Mouse (Mus musculus) kidney, adult 18-20 months (tissue): ENCODE results near the gene Elane.
"Not testable (repeated sequence)": the region's sequence is repeated elsewhere in the genome, so short reads cannot be mapped to it uniquely, and the experiment has no call there.

Experiments
- DNase-seq: peaks from one replicate; pipeline ENCODE4 v3.0.0; 2021

Gene Elane

GRCm38 (mm10) chr10:79883297-79884084 is 2.6 kb upstream of the Elane start:
- DNase-seq, result peak; percentile 89

GRCm38 (mm10) chr10:79884446-79884845 is 1.6 kb upstream of the Elane start:
- peak; percentile 85 for DNase-seq

DNA sequence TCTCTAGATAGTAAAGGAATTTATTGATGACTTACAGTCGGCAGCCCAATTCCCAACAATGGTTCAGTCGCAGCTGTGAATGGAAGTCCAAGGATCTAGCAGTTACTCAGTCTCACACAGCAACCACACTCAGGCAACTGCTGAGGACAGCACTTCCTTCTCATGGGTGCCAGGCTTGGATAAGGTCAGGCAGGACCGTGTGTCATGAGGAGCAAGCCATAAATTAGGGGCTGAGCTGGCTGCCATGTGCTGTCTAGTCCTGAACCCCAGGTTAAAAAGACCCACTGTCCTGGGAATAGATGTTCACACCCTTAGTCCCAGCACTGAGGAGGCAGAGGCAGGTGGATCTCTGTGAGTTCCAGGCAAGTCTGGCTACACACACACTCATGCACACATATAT is 1.1 kb upstream of the Elane start:
- DNase-seq, result not testable (repeated sequence)

DNA sequence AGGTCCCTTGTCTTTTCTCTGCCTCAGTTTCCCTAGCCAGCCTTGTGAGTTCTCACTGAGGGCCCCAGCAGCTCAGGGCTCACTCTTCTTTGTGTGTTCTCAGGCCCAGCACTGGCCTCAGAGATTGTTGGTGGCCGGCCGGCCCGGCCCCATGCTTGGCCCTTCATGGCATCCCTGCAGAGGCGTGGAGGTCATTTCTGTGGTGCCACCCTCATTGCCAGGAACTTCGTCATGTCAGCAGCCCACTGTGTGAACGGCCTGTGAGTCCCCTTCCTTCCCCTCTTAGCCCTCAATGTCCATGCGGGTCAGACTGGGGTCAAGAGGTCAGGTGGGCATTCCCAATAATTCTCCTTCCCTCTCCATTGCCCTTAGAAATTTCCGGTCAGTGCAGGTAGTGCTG is 564 bp downstream of the Elane start:
- no peak for DNase-seq

DNA sequence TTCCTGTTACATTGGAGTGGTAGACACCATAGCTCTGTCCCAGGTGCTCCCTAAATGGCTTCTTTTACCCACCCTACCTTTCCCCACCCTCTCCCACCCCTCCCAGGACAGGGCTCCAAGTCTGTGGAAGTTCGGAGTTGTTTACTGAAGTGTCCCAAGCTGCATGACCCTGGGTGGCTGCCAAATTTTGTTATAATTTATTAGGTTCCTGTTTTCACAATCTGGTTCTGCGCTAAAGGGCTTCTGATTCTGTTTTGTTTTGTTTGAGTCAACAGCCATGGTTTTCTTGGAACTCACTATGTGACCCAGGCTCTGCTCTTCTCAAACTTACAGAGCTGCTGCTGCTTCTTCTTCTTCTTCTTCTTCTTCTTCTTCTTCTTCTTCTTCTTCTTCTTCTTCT is 3.3 kb downstream of the Elane start:
- DNase-seq, result no peak

- no peak for DNase-seq
Observed at GRCm38 (mm10) chr10:79890670-79891069, 4.6 kb downstream of the Elane start, which contains the start of gene Cfd. Gene Cfd, plus strand, starts transcription at chr10:79890853.

GRCm38 (mm10) chr10:79892451-79893118 is 6.5 kb downstream of the Elane start:
- DNase-seq, result peak; percentile 86

DNA sequence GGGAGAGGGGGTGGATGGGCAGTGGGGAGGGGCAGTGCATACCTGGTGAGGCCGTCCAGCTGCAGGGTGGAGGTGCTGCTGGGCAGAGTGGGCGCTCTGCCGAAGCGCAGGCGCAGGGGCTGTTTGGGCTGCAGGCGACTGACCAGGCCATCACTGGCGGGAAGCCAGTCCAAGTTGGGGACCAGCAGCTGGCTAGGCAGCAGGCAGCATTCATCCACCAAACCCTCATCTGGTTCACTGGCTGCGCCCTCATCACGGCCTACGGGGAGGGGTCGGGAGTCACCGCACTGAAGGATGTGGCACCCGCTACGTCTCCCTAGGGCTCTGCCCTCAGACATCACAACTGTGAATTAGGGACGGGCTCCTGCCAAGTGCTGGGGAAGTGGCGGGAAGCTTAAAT is 10.3 kb downstream of the Elane start:
- DNase-seq, result no peak

- DNase-seq, result no peak
Observed at GRCm38 (mm10) chr10:79896814-79897213, 10.8 kb downstream of the Elane start.

DNA sequence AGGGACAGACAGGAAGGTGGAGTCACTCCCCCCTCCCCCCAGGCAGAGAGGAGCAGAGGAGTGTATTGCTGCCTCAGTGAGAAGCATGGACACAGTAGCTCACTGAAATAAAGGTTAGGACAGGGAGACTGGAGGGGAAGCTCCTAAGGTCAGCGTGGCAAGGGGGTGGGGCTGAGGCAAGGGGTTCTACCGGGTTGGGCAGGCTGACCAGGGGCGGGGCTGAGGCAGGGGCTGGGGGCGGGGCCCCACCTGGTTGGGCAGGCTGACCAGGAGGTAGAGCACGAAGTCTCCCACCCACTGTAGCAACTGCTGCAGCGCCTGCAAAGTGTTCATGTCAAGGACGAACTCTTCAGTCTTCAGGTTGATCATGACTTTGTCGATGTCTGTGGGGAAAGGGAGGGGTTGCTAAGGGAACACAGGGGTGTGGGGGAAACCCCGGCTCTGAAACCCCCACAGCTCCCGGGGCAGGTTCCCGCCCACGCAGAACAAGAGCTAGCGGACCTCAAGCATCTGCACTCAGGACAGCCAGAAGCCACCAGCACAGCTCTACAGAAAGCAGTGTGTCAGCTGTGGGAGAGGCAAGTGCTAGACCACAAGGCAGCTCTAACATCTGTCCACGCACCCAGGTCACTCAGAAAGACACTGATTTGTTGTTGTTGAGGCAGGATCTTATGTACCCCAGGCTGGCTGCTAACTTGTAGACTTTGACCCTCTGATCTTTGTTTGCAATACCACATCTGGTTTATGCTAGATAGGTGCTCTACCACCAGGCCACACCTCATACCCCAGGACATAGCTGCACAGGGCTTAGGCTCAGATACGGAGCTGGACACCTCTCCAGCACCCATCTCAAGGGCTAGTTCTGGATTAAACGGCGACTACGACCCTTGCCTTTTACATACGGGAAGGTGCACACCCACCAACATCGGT is 11.5 kb downstream of the Elane start:
- DNase-seq, result peak; percentile 25

- no peak for DNase-seq
Observed at GRCm38 (mm10) chr10:79900951-79901410, 14.9 kb downstream of the Elane start.

DNA sequence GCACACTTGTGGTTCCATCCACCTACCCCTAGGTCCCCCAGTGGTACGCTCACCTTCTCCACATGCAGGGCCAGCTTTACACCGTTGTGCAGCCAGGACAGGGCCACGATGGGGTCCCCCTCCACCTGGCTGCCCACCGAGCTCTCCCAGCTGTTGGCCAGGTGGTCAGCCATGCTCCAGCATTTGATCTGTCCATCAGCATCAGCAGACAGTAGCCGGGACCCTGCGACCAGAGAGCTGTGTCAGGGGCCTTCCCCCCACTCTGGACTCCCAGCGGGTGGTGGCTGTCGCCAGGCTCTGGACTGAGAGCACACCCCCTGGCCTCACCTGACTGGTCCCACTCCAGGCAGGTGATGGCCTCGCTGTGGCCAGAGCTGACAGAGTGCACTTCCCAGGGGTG is 20.7 kb downstream of the Elane start:
- no peak for DNase-seq

GRCm38 (mm10) chr10:79907415-79907814 is 21.4 kb downstream of the Elane start:
- DNase-seq, result no peak

DNA sequence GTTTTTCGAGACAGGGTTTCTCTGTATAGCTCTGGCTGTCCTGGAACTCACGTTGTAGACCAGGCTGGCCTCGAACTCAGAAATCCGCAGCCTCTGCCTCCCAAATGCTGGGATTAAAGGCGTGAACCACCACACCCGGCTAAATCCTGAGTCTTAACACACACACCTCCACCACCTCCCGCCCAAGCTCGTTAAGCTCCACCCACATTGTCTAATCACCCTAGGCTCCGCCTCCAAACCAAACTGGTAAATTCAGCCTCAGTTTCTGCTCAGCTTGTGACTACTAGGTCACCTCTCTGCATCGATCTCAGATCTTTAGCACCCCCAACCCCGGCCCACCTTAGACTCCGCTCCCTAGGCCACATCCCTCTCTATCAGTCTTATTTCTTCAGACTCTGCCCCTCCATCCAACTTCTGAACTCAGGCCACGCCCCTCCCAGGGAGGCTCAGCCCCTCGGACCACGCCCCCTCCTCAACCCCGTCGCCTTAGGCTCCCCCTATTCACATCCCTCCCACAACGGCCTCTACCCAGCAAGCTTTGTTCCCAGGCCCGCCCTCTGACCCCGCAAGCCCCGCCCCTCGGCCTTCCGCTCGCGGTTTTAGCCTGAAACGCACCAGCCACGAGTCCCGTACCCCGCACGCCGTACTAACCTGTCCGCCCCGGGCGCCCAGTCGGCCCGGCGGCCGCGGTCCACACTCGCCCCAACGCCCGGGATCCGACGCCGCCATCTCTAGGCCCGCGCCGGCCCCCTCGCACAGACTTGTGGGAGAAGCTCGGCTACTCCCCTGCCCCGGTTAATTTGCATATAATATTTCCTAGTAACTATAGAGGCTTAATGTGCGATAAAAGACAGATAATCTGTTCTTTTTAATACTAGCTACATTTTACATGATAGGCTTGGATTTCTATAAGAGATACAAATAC is 22.4 kb downstream of the Elane start, which contains the start of gene Med16:
Gene Med16, minus strand, starts transcription at position 757 of the 925 bp plus-strand sequence.
- peak; percentile 98 for DNase-seq

- DNase-seq, result peak; percentile 64
Observed at GRCm38 (mm10) chr10:79909092-79909922, 23.3 kb downstream of the Elane start.

DNA sequence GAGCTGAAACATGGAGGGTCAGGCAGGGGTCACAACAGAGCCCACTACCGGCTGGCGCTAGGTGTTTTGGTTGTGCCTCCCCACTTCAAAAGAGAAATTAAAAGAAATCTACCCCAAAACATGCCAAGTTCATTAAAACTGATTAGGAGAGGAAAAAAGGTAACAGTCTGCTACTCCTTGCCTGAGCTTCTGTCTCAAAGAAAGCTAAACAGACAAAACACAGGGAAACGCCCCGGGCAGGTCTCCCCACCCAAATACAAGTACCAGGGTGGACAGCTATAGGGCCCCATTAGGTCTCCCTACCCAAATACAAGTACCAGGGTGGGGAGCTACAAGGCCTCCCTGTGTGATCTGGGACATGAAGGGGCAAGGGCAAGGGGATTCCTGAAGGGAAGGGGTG is 24.5 kb downstream of the Elane start, which contains the start of gene Gm26602:
Gene Gm26602, plus strand, starts transcription at position 301 of the 400 bp plus-strand sequence.
- DNase-seq, result no peak

GRCm38 (mm10) chr10:79912412-79912811 is 26.4 kb downstream of the Elane start:
- no peak for DNase-seq

- no peak for DNase-seq
Observed at GRCm38 (mm10) chr10:79914131-79914947, 28.3 kb downstream of the Elane start.

GRCm38 (mm10) chr10:79914948-79915596 is 29.0 kb downstream of the Elane start:
- no peak for DNase-seq
